Mouse (Mus musculus): ENCODE results near the gene Phf13. TPM values are rescaled to one million over a fixed set of nuclear protein-coding genes. Genes with fewer than 3 reads are reported as not detected.

Phf13 gene
- polyA plus RNA-seq, 1 experiment: 7.5 TPM

DNA sequence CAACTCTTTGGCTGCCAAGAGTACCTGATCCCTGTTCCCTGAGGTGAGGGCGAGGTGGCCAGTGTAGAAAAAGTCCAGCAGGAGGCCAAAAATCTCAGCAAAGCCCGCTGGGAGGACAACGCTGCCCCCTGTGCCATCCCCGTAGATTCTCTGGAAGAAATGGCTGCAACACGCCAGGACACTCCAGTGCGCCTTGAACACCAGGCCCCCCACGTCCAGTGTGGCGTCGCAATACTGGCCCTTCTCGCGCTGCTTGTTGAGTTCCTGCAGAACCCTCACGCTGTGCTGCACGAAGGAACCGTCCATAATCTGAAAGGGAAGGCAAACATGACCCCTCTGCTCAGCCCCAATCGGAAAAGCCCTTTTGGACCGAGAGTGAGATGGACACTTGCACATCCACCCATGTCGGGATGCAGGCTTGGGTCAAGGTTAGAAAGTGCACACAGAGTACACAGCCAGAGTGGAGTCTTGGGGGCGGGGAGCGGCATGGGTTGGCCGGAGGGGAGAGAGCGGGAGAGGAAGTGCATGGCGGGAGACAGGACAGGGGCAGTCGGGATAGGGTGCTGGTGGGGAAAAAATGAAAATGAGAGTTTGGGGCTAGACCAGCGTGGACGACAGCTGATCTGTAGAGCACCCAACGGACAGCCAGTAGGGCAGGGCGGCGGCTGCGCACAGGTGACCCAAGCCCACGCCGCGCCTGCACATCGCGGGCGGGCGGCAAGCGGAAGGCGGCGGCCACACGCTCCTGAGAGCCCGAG is 30.9 kb upstream of the Phf13 start:
- Histone ChIP-seq H3K27ac (ENCODE audit: insufficient read depth, low read depth, low read length) (peak overlapping the region; percentile 31; the same call in 1 of the 2 replicates), H3K36me3 (ENCODE audit: control insufficient read depth, insufficient read depth, low read length) (peaks cover 2% of the 10 kb centered on the region; the same call in 1 of the 2 replicates), H3K27me3 (ENCODE audit: control insufficient read depth, insufficient read depth, low read length) (no peaks in the 10 kb centered on the region), H3K4me1 (ENCODE audit: control insufficient read depth, insufficient read depth, insufficient read length, low read length) (peaks cover 20% of the 10 kb centered on the region), H3K4me3 (ENCODE audit: low read depth, low read length) (peak overlapping the region; percentile 89)
- 1% methylated on average over 41 of the region's 41 CpGs for WGBS
- no peak for TF ChIP-seq CTCF (IDR thresholded peaks at IDR 0.05; ENCODE audit: extremely low read depth, insufficient read length, insufficient replicate concordance, low read depth, low read length)
- no peak for TF ChIP-seq POLR2A (IDR thresholded peaks at IDR 0.05; ENCODE audit: low read depth, low read length)

DNA sequence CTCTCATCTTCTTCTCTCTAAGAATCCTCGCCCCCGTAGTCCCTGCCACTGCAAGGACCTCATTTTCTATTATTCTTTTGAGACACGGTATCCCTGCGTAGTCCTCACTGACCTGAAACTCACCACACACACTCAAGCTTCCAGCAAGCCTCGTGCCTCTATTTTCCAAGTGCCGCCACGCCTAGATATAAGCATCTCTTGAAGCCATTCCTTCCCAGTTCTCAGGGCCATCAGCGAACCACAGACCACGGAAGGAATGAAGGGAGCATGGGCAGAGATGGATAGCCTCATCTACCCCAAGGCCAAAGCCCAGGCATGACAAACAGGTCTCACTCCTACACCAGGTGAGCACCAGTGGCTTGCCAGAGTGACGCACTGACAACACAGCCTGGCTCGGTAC is 28.5 kb upstream of the Phf13 start:
- Histone ChIP-seq H3K27me3 (ENCODE audit: control insufficient read depth, insufficient read depth, low read length) (no peaks in the 10 kb centered on the region), H3K27ac (ENCODE audit: insufficient read depth, low read depth, low read length) (no peak overlapping the region), H3K4me1 (ENCODE audit: control insufficient read depth, insufficient read depth, insufficient read length, low read length) (peaks cover 20% of the 10 kb centered on the region), H3K4me3 (ENCODE audit: low read depth, low read length) (no peak overlapping the region), H3K36me3 (ENCODE audit: control insufficient read depth, insufficient read depth, low read length) (peaks cover 20% of the 10 kb centered on the region)
- WGBS: 86% methylated on average over 11 of the region's 11 CpGs
- TF ChIP-seq POLR2A (IDR thresholded peaks at IDR 0.05; ENCODE audit: low read depth, low read length) (no peak), CTCF (IDR thresholded peaks at IDR 0.05; ENCODE audit: extremely low read depth, insufficient read length, insufficient replicate concordance, low read depth, low read length) (no peak)

DNA sequence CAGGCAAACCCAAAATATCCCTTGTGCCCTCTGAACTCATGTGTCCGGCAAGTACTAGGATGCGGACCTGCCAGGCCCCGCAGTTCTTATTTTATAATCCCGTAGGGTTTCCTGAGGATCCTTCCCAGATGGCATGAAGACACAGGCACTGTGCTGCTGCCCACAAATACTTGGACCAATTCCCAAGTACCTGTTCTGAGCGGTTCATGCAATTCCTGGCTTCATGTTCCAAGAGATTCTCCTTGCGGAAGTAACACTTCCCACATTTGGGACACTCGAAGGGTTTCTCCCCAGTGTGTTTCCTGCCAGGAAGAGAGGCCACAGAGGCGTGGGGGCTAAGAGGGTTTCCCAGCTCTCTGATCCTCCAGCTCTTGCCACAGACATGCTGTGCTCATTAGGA is 26.4 kb upstream of the Phf13 start:
- peaks cover 14% of the 10 kb centered on the region for H3K4me1 ChIP-seq (ENCODE audit: control insufficient read depth, insufficient read depth, insufficient read length, low read length)
- no peak overlapping the region for H3K4me3 ChIP-seq (ENCODE audit: low read depth, low read length)
- TF ChIP-seq CTCF (IDR thresholded peaks at IDR 0.05; ENCODE audit: extremely low read depth, insufficient read length, insufficient replicate concordance, low read depth, low read length) (no peak), POLR2A (IDR thresholded peaks at IDR 0.05; ENCODE audit: low read depth, low read length) (no peak)
- WGBS: 84% methylated on average over 8 of the region's 8 CpGs
- H3K27me3 ChIP-seq (ENCODE audit: control insufficient read depth, insufficient read depth, low read length): no peaks in the 10 kb centered on the region
- peaks cover 28% of the 10 kb centered on the region for H3K36me3 ChIP-seq (ENCODE audit: control insufficient read depth, insufficient read depth, low read length)
- H3K27ac ChIP-seq (ENCODE audit: insufficient read depth, low read depth, low read length): no peak overlapping the region

- Histone ChIP-seq H3K4me1 (ENCODE audit: control insufficient read depth, insufficient read depth, insufficient read length, low read length) (peaks cover 10% of the 10 kb centered on the region), H3K36me3 (ENCODE audit: control insufficient read depth, insufficient read depth, low read length) (peaks cover 28% of the 10 kb centered on the region), H3K27ac (ENCODE audit: insufficient read depth, low read depth, low read length) (no peak overlapping the region), H3K4me3 (ENCODE audit: low read depth, low read length) (no peak overlapping the region), H3K27me3 (ENCODE audit: control insufficient read depth, insufficient read depth, low read length) (no peaks in the 10 kb centered on the region)
- WGBS: 78% methylated on average over 12 of the region's 12 CpGs
- no peak for TF ChIP-seq CTCF (IDR thresholded peaks at IDR 0.05; ENCODE audit: extremely low read depth, insufficient read length, insufficient replicate concordance, low read depth, low read length)
These were observed 25.6 kb upstream of the Phf13 start for GRCm38 (mm10) chr4:152021568-152022097.

DNA sequence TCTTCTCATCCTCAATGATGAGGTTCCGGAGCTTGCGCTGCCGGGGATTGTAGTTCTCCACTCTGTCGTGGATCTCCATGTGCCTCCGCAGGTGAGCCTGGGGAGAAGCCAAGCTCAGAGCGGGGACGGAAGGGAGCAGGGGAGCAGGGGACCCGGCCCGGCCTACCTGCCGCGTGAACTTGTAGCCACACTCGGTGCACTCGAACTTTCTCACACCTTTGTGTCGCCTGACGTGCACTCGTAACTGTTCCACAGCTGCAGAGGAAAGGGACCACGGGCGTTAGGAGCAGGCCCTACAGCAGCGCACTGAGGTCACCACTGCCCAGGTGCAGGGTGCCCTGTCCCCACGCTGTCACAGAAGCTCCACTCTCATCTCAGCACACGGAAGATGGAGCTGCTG is 24.0 kb upstream of the Phf13 start:
- 91% methylated on average over 21 of the region's 21 CpGs for WGBS
- H3K27me3 ChIP-seq (ENCODE audit: control insufficient read depth, insufficient read depth, low read length): no peaks in the 10 kb centered on the region
- no peaks in the 10 kb centered on the region for H3K4me1 ChIP-seq (ENCODE audit: control insufficient read depth, insufficient read depth, insufficient read length, low read length)
- no peak overlapping the region for H3K27ac ChIP-seq (ENCODE audit: insufficient read depth, low read depth, low read length)
- H3K36me3 ChIP-seq (ENCODE audit: control insufficient read depth, insufficient read depth, low read length): peaks cover 37% of the 10 kb centered on the region
- no peak overlapping the region for H3K4me3 ChIP-seq (ENCODE audit: low read depth, low read length)
- TF ChIP-seq POLR2A (IDR thresholded peaks at IDR 0.05; ENCODE audit: low read depth, low read length): no peak
- no peak for TF ChIP-seq CTCF (IDR thresholded peaks at IDR 0.05; ENCODE audit: extremely low read depth, insufficient read length, insufficient replicate concordance, low read depth, low read length)

DNA sequence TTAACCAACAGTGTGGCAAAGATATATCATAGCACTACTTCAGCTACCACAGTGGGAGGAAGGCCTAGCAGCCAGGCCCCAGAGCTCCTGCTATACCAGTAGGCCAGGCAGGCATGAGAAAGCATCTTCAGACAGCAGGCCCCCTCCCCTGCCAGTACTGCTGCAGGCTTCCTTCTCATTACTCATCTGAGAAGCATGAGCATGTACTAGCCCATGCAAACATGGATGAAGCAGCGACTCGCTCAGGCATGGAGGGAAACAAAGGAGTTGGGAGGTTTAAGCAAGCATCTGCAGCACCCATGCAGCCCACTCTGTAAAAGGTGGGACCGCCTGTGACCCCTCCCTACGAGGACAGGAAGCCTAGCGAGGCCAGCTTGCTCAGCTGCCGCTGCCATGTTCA is 23.0 kb upstream of the Phf13 start:
- H3K4me3 ChIP-seq (ENCODE audit: low read depth, low read length): no peak overlapping the region
- TF ChIP-seq CTCF (IDR thresholded peaks at IDR 0.05; ENCODE audit: extremely low read depth, insufficient read length, insufficient replicate concordance, low read depth, low read length) (no peak), POLR2A (IDR thresholded peaks at IDR 0.05; ENCODE audit: low read depth, low read length) (no peak)
- no peaks in the 10 kb centered on the region for H3K27me3 ChIP-seq (ENCODE audit: control insufficient read depth, insufficient read depth, low read length)
- H3K4me1 ChIP-seq (ENCODE audit: control insufficient read depth, insufficient read depth, insufficient read length, low read length): no peaks in the 10 kb centered on the region
- H3K36me3 ChIP-seq (ENCODE audit: control insufficient read depth, insufficient read depth, low read length): peaks cover 37% of the 10 kb centered on the region
- 86% methylated on average over 6 of the region's 6 CpGs for WGBS
- H3K27ac ChIP-seq (ENCODE audit: insufficient read depth, low read depth, low read length): no peak overlapping the region

- 57% methylated on average over 12 of the region's 12 CpGs for WGBS
- Histone ChIP-seq H3K27me3 (ENCODE audit: control insufficient read depth, insufficient read depth, low read length) (no peaks in the 10 kb centered on the region), H3K4me1 (ENCODE audit: control insufficient read depth, insufficient read depth, insufficient read length, low read length) (peaks cover 29% of the 10 kb centered on the region), H3K4me3 (ENCODE audit: low read depth, low read length) (no peak overlapping the region), H3K36me3 (ENCODE audit: control insufficient read depth, insufficient read depth, low read length) (peaks cover 10% of the 10 kb centered on the region), H3K27ac (ENCODE audit: insufficient read depth, low read depth, low read length) (no peak overlapping the region)
- TF ChIP-seq CTCF (IDR thresholded peaks at IDR 0.05; ENCODE audit: extremely low read depth, insufficient read length, insufficient replicate concordance, low read depth, low read length) (no peak), POLR2A (IDR thresholded peaks at IDR 0.05; ENCODE audit: low read depth, low read length) (no peak)
These were observed 17.2 kb upstream of the Phf13 start for GRCm38 (mm10) chr4:152013036-152013813.
